Mouse (Mus musculus) kidney, postnatal 0 days (tissue): Measurements from ENCODE around the gene Ucp1. TPM values are rescaled to one million over a fixed set of nuclear protein-coding genes. Genes with fewer than 3 reads are reported as not detected.

Source experiments
- ATAC-seq: fragments of 200-750 bp; cut with Nextera tagmentation; replicated peaks from 2 replicates; pipeline ENCODE4 v1.8.0; 2017; ENCODE audit warnings: low read depth, moderate number of reproducible peaks, moderate TSS enrichment, moderate library complexity; ENCODE audit not compliant: low FRiP score
- DNase-seq: peaks from one replicate; pipeline ENCODE4 v3.0.0-alpha.2; 2016; ENCODE audit warnings: low spot score
- H3K27ac ChIP-seq: fragments of 300-500 bp; sonication (generic); 2 replicates; pipeline ENCODE4 v1.5.1; 2014; ENCODE audit warnings: mild to moderate bottlenecking
- H3K27me3 ChIP-seq: fragments of 300-500 bp; sonication (generic); 2 replicates; pipeline ENCODE4 v1.6.1; 2014; ENCODE audit warnings: low read length, mixed read lengths; ENCODE audit not compliant: insufficient read depth
- H3K36me3 ChIP-seq: fragments of 300-500 bp; sonication (generic); 2 replicates; pipeline ENCODE4 v1.6.1; 2014; ENCODE audit warnings: low read length, mixed read lengths; ENCODE audit not compliant: insufficient read depth
- H3K4me1 ChIP-seq: fragments of 300-500 bp; sonication (generic); replicated peaks from 2 replicates; pipeline ENCODE4 v1.6.1; 2014; ENCODE audit warnings: antibody characterized with exemption, low read length, mixed read lengths; ENCODE audit not compliant: insufficient read depth
- H3K4me2 ChIP-seq: fragments of 300-500 bp; sonication (generic); 2 replicates; pipeline ENCODE4 v1.6.1; 2014; ENCODE audit warnings: mild to moderate bottlenecking, low read length, moderate library complexity, mixed read lengths
- H3K4me3 ChIP-seq: fragments of 300-500 bp; sonication (generic); replicated peaks from 2 replicates; pipeline ENCODE4 v1.5.1; 2014; ENCODE audit warnings: low read depth, low read length
- H3K9ac ChIP-seq: fragments of 300-500 bp; sonication (generic); 2 replicates; pipeline ENCODE4 v1.6.1; 2014; ENCODE audit warnings: low read depth, low read length
- H3K9me3 ChIP-seq: fragments of 300-500 bp; sonication (generic); replicated peaks from 2 replicates; pipeline ENCODE4 v1.6.1; 2016; ENCODE audit warnings: low read length, inconsistent platforms, mixed read lengths
- CTCF ChIP-seq: IDR thresholded peaks from 2 replicates; pipeline ENCODE4 v1.5.1; 2016; ENCODE audit warnings: antibody characterized with exemption, low read depth, mild to moderate bottlenecking, moderate library complexity
- WGBS: fragments of 180-500 bp; shearing (Covaris S2); extraction: QIAGEN DNeasy Blood & Tissue Kit; methylation state at CpG from one replicate; pipeline ENCODE4 v1.1.7; 2014; 5-methylcytosine and 5-hydroxymethylcytosine counted together
- polyA plus RNA-seq: library from polyadenylated mRNA; unstranded; fragments of >200 nt; fragmentation: Nextera tagmentation; extraction: Ambion mirVana; gene quantifications from 2 replicates; pipeline ENCODE4 v1.2.1, GENCODE M21; 2015

The Ucp1 gene
- polyA plus RNA-seq, result 0.07 TPM in 1 of 2 replicates, not detected in the other

GRCm38 (mm10) chr8:83290176-83290575 is at the start of gene Ucp1:
Ucp1 (plus strand) TSS chr8:83290352.
- no peak within 1 kb of the TSS for H3K27ac ChIP-seq
- ATAC-seq (no peak), DNase-seq (peak; percentile 5)
- no peaks in the 10 kb centered on the region for H3K36me3 ChIP-seq
- H3K9me3 ChIP-seq, result no peaks in the 10 kb centered on the region
- no peak within 1 kb of the TSS for H3K9ac ChIP-seq
- H3K4me1 ChIP-seq, result no peaks in the 10 kb centered on the region
- peak within 1 kb of the TSS; percentile 58 for H3K4me2 ChIP-seq
- 4% methylated on average over 20 of the region's 20 CpGs for WGBS
- H3K4me3 ChIP-seq, result peak within 1 kb of the TSS; percentile 17; the same call in 1 of the 2 replicates
- peaks cover 5% of the 10 kb centered on the region; the same call in 1 of the 2 replicates for H3K27me3 ChIP-seq
- peak; percentile 35; the same call in 1 of the 2 replicates for TF ChIP-seq CTCF

- Histone ChIP-seq H3K4me3 (no peak overlapping the region), H3K4me1 (no peaks in the 10 kb centered on the region), H3K9ac (no peak overlapping the region), H3K27me3 (no peaks in the 10 kb centered on the region), H3K4me2 (no peak overlapping the region), H3K27ac (no peak overlapping the region), H3K9me3 (no peaks in the 10 kb centered on the region), H3K36me3 (no peaks in the 10 kb centered on the region)
- no peak for ATAC-seq
- DNase-seq, result no peak
- WGBS, result 87% methylated on average over 7 of the region's 7 CpGs
- no peak for TF ChIP-seq CTCF
Measured at GRCm38 (mm10) chr8:83244151-83244550, 46.0 kb upstream of the Ucp1 start.

GRCm38 (mm10) chr8:83250858-83251257 is 39.3 kb upstream of the Ucp1 start:
- Histone ChIP-seq H3K4me3 (no peak overlapping the region), H3K27me3 (no peaks in the 10 kb centered on the region), H3K9me3 (no peaks in the 10 kb centered on the region), H3K9ac (no peak overlapping the region), H3K4me1 (no peaks in the 10 kb centered on the region), H3K27ac (peak overlapping the region; percentile 20; the same call in 1 of the 2 replicates), H3K4me2 (no peak overlapping the region), H3K36me3 (no peaks in the 10 kb centered on the region)
- no peak for DNase-seq
- no peak for ATAC-seq
- WGBS, result 79% methylated on average over 6 of the region's 6 CpGs
- no peak for TF ChIP-seq CTCF

GRCm38 (mm10) chr8:83251362-83252246 is 38.5 kb upstream of the Ucp1 start:
- TF ChIP-seq CTCF, result no peak
- no peak overlapping the region for H3K9ac ChIP-seq
- ATAC-seq, result peak; percentile 66; the same call in 1 of the 2 replicates
- WGBS, result 67% methylated on average over 14 of the region's 14 CpGs
- 0 out of 2 replicates have a peak overlapping the region, but pooled peaks have one; percentile 20 for H3K27ac ChIP-seq
- no peaks in the 10 kb centered on the region for H3K27me3 ChIP-seq
- no peaks in the 10 kb centered on the region for H3K9me3 ChIP-seq
- peak; percentile 13 for DNase-seq
- H3K36me3 ChIP-seq, result no peaks in the 10 kb centered on the region
- H3K4me3 ChIP-seq, result no peak overlapping the region
- H3K4me2 ChIP-seq, result no peak overlapping the region
- no peaks in the 10 kb centered on the region for H3K4me1 ChIP-seq

- Histone ChIP-seq H3K4me2 (no peak overlapping the region), H3K4me3 (no peak overlapping the region), H3K27ac (peak overlapping the region; percentile 32), H3K9ac (no peak overlapping the region), H3K9me3 (no peaks in the 10 kb centered on the region), H3K27me3 (no peaks in the 10 kb centered on the region), H3K36me3 (no peaks in the 10 kb centered on the region), H3K4me1 (no peaks in the 10 kb centered on the region)
- DNase-seq (no peak), ATAC-seq (no peak)
- WGBS, result 78% methylated on average over 5 of the region's 5 CpGs
- no peak for TF ChIP-seq CTCF
Measured at GRCm38 (mm10) chr8:83252791-83253190, 37.4 kb upstream of the Ucp1 start.

- Histone ChIP-seq H3K27ac (no peak overlapping the region), H3K4me1 (no peaks in the 10 kb centered on the region), H3K4me2 (no peak overlapping the region), H3K9ac (no peak overlapping the region), H3K27me3 (no peaks in the 10 kb centered on the region), H3K36me3 (no peaks in the 10 kb centered on the region), H3K9me3 (no peaks in the 10 kb centered on the region), H3K4me3 (no peak overlapping the region)
- no peak for DNase-seq
- TF ChIP-seq CTCF, result no peak
- WGBS, result 90% methylated on average over 5 of the region's 5 CpGs
- ATAC-seq, result no peak
Measured at GRCm38 (mm10) chr8:83257631-83258030, 32.5 kb upstream of the Ucp1 start.
